ENCODE assay signal across 20 mouse cellular contexts in the genomic region with DNA sequence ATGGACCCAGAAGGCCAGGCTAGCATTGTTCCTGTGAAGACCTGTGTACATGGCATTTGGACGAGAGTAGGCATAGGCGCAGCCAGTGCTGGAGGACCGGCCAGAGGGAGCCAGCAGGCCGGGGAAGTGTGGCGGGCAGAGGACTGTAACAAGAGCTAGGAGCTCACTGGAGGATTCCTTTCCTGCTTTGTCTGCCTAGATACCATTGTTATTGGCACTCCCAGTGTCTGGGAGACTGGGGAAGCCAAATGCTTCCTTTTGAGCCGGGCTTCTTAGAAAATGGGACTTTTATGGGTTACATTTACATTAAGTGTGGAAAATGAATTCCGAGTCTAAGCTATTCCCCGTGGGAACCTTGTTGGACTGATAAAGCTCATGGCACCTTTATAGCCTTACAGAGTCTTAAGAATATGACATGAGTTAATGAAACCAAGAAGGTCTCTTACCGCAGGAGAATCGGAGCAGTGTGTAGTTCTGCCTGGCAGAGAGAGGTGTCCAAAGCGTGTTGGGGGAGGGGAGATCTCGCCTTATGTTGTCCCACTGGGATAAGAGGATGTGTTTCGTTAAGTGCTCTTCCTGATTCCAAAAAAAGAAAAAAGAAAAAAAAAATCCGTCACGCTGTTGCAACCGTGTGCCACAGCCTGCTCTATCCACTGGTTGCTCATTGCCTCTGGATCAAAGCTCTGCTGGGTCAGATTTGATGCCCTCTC. TPM values are rescaled to one million over a fixed set of nuclear protein-coding genes. Genes with fewer than 3 reads are reported as not detected.
DNase-seq lines count a peak whose midpoint lies in the region; ATAC-seq and TF ChIP-seq lines count a peak whose summit lies in the region.
"Had no signal": no experiment of that assay in that cellular context is flagged by ENCODE, and none has a peak within 500 bp of the region (broad histone marks: within the 10 kb centered on the region; RNA-seq: fewer than 3 reads in every experiment).

No protein-coding gene starts in this region.

- H3K4me1 ChIP-seq in midbrain, embryonic 13.5 days (replicated peaks): peaks cover 45% of the 10 kb centered on the region
- H3K4me1 ChIP-seq in midbrain, postnatal 0 days (ENCODE audit: insufficient read depth, low read length): no peaks in the 10 kb centered on the region
- no peaks in the 10 kb centered on the region; the same call in none of the 2 replicates for H3K4me1 ChIP-seq in forebrain, embryonic 11.5 days (replicated peaks; ENCODE audit: control insufficient read depth, insufficient read depth, low read length)
- peaks cover 10% of the 10 kb centered on the region; the same call in 1 of the 2 replicates for H3K4me1 ChIP-seq in neural tube, embryonic 14.5 days (ENCODE audit: control insufficient read depth, insufficient read depth, low read length)
- H3K4me1 ChIP-seq: heart, embryonic 13.5 days; liver, embryonic 12.5 days; lung, embryonic 15.5 days had no signal

- peak overlapping the region; percentile 62; the same call in 1 of the 2 replicates for H3K27ac ChIP-seq in midbrain, embryonic 13.5 days
- no peak overlapping the region for H3K27ac ChIP-seq in midbrain, postnatal 0 days (ENCODE audit: low read depth, low read length)
- H3K27ac ChIP-seq in forebrain, embryonic 11.5 days (ENCODE audit: low read depth, low read length): no peak overlapping the region
- H3K27ac ChIP-seq in neural tube, embryonic 14.5 days (ENCODE audit: low read depth, low read length): peak overlapping the region; percentile 60
- H3K27ac ChIP-seq: embryonic facial prominence, embryonic 13.5 days; gastrocnemius, adult 2 months; heart, embryonic 13.5 days; layer of hippocampus, adult 2 months; liver, embryonic 12.5 days; lung, embryonic 15.5 days had no signal

- H3K36me3 ChIP-seq in midbrain, embryonic 13.5 days: peaks cover 11% of the 10 kb centered on the region
- H3K36me3 ChIP-seq in midbrain, postnatal 0 days (ENCODE audit: insufficient read depth, low read length): peaks cover 8% of the 10 kb centered on the region; the same call in 1 of the 2 replicates
- H3K36me3 ChIP-seq in forebrain, embryonic 11.5 days (ENCODE audit: control insufficient read depth, insufficient read depth, low read length): no peaks in the 10 kb centered on the region
- no peaks in the 10 kb centered on the region for H3K36me3 ChIP-seq in neural tube, embryonic 14.5 days (ENCODE audit: control insufficient read depth, insufficient read depth, low read length)
- H3K36me3 ChIP-seq: liver, embryonic 12.5 days had no signal

- DNase-seq in heart, adult 11 months: peak; percentile 79
- no peak for DNase-seq in heart, postnatal 25 days (ENCODE audit: low spot score)
- no peak for DNase-seq in midbrain, postnatal 0 days (ENCODE audit: low spot score)
- peak; percentile 47 for DNase-seq in forebrain, embryonic 11.5 days (ENCODE audit: low spot score)
- no peak for DNase-seq in cerebellum, postnatal 25 days
- no peak for DNase-seq in right cerebral cortex, adult 18-20 months
- DNase-seq: adrenal gland, postnatal 10 days; cerebellum, adult 18-20 months; gastrocnemius, adult 2 months; heart, postnatal 4 days; left cerebral cortex, postnatal 4 days; right cerebral cortex, postnatal 14 days had no signal

- WGBS in midbrain, embryonic 13.5 days: 54% methylated on average over 16 of the region's 16 CpGs
- WGBS in midbrain, postnatal 0 days: 56% methylated on average over 16 of the region's 16 CpGs
- WGBS in forebrain, embryonic 11.5 days: 72% methylated on average over 16 of the region's 16 CpGs
- 39% methylated on average over 16 of the region's 16 CpGs for WGBS in neural tube, embryonic 14.5 days

- no peak overlapping the region for H3K9ac ChIP-seq in midbrain, embryonic 13.5 days (replicated peaks)
- no peak overlapping the region for H3K9ac ChIP-seq in midbrain, postnatal 0 days (replicated peaks; ENCODE audit: low read length, poor library complexity, severe bottlenecking)
- H3K9ac ChIP-seq in forebrain, embryonic 11.5 days (ENCODE audit: low read length): no peak overlapping the region
- H3K9ac ChIP-seq in neural tube, embryonic 14.5 days (replicated peaks; ENCODE audit: low read depth, low read length): no peak overlapping the region
- H3K9ac ChIP-seq: embryonic facial prominence, embryonic 13.5 days; heart, embryonic 13.5 days; liver, embryonic 12.5 days; lung, embryonic 15.5 days had no signal

- H3K4me2 ChIP-seq in midbrain, embryonic 13.5 days (replicated peaks): no peak overlapping the region
- H3K4me2 ChIP-seq in midbrain, postnatal 0 days (ENCODE audit: low read depth, low read length, poor library complexity, severe bottlenecking): no peak overlapping the region
- no peak overlapping the region for H3K4me2 ChIP-seq in forebrain, embryonic 11.5 days (ENCODE audit: low read depth, low read length, severe bottlenecking)
- no peak overlapping the region for H3K4me2 ChIP-seq in neural tube, embryonic 14.5 days (ENCODE audit: low read depth, low read length)
- H3K4me2 ChIP-seq: embryonic facial prominence, embryonic 13.5 days; heart, embryonic 13.5 days; liver, embryonic 12.5 days; lung, embryonic 15.5 days had no signal

- H3K4me3 ChIP-seq in midbrain, embryonic 13.5 days (replicated peaks): no peak overlapping the region
- H3K4me3 ChIP-seq in midbrain, postnatal 0 days (ENCODE audit: low read depth, low read length): no peak overlapping the region
- H3K4me3 ChIP-seq in forebrain, embryonic 11.5 days (ENCODE audit: low read depth, low read length): no peak overlapping the region
- no peak overlapping the region for H3K4me3 ChIP-seq in neural tube, embryonic 14.5 days (ENCODE audit: low read depth, low read length)
- H3K4me3 ChIP-seq: embryonic facial prominence, embryonic 13.5 days; gastrocnemius, adult 2 months; heart, embryonic 13.5 days; layer of hippocampus, adult 2 months; liver, embryonic 12.5 days; lung, embryonic 15.5 days had no signal

- no peaks in the 10 kb centered on the region for H3K9me3 ChIP-seq in midbrain, embryonic 13.5 days
- no peaks in the 10 kb centered on the region for H3K9me3 ChIP-seq in midbrain, postnatal 0 days (ENCODE audit: low read length)
- no peaks in the 10 kb centered on the region for H3K9me3 ChIP-seq in forebrain, embryonic 11.5 days (ENCODE audit: control insufficient read depth, low read length)
- no peaks in the 10 kb centered on the region for H3K9me3 ChIP-seq in neural tube, embryonic 14.5 days (ENCODE audit: control insufficient read depth, low read length)
- H3K9me3 ChIP-seq: embryonic facial prominence, embryonic 13.5 days; heart, embryonic 13.5 days; liver, embryonic 12.5 days; lung, embryonic 15.5 days had no signal

- no peak for ATAC-seq in midbrain, embryonic 13.5 days
- no peak for ATAC-seq in midbrain, postnatal 0 days (ENCODE audit: low FRiP score)
- ATAC-seq in forebrain, embryonic 11.5 days (replicated peaks; ENCODE audit: low FRiP score): no peak
- ATAC-seq in neural tube, embryonic 14.5 days (ENCODE audit: low read depth): no peak
- ATAC-seq: intestine, embryonic 16.5 days; liver, embryonic 12.5 days had no signal

- no peak for TF ChIP-seq CTCF in midbrain, postnatal 0 days (IDR thresholded peaks at IDR 0.05)

- intact Hi-C loops in heart, postnatal 25 days (cut with DNase I): no loop called here

- H3K27me3 ChIP-seq in midbrain, embryonic 13.5 days: peaks cover 12% of the 10 kb centered on the region
- H3K27me3 ChIP-seq in midbrain, postnatal 0 days (ENCODE audit: insufficient read depth, low read length): no peaks in the 10 kb centered on the region
- H3K27me3 ChIP-seq in forebrain, embryonic 11.5 days (ENCODE audit: control insufficient read depth, insufficient read depth, low read length): no peaks in the 10 kb centered on the region; the same call in 1 of the 2 replicates
- no peaks in the 10 kb centered on the region for H3K27me3 ChIP-seq in neural tube, embryonic 14.5 days (ENCODE audit: control insufficient read depth, insufficient read depth, low read length)
- H3K27me3 ChIP-seq: embryonic facial prominence, embryonic 13.5 days; lung, embryonic 15.5 days had no signal

RNA-seq across cellular contexts. Expression of gene Nars2, which starts 43.2 kb away (rescaled TPM):
- 10 to 100 TPM; 19.6 to 20.3 TPM for total RNA-seq in heart, postnatal 25 days (2021)
- 15.6 and 19.0 TPM in 2 replicates for polyA plus RNA-seq in midbrain, embryonic 13.5 days (2015; fragmentation: Nextera tagmentation; extraction: Ambion mirVana)
- total RNA-seq in midbrain, postnatal 0 days (2014; rRNA removed): 5.4 and 13.9 TPM in 2 replicates
- polyA plus RNA-seq in midbrain, postnatal 0 days (2015; fragmentation: Nextera tagmentation; extraction: Ambion mirVana): 13.2 and 14.9 TPM in 2 replicates
- 28.2 and 29.6 TPM in 2 replicates for polyA plus RNA-seq in forebrain, embryonic 11.5 days (2014; fragmentation: Nextera tagmentation; extraction: Ambion mirVana)
- polyA plus RNA-seq in neural tube, embryonic 14.5 days (2014; fragmentation: Nextera tagmentation; extraction: Ambion mirVana): 20.2 and 23.9 TPM in 2 replicates

Comparison
In these comparisons a context has a peak if more than half of its experiments do, and no peak if none do; other contexts are left out.
1. DNase-seq: peak in heart, adult 11 months (single experiment) and forebrain, embryonic 11.5 days (single experiment); none in heart, postnatal 25 days (single experiment), midbrain, postnatal 0 days (single experiment), cerebellum, postnatal 25 days (0 of 2) and right cerebral cortex, adult 18-20 months (single experiment).
2. H3K27ac ChIP-seq: peak in midbrain, embryonic 13.5 days (single experiment) and neural tube, embryonic 14.5 days (single experiment); none in midbrain, postnatal 0 days (single experiment) and forebrain, embryonic 11.5 days (single experiment).